Mouse (Mus musculus): ENCODE measurements around the gene Afap1l2. TPM values are rescaled to one million over a fixed set of nuclear protein-coding genes. Genes with fewer than 3 reads are reported as not detected.

The Afap1l2 gene
- 15.5 and 17.3 TPM in 2 replicates for polyA plus RNA-seq (2016; fragmentation: Nextera tagmentation; extraction: Ambion mirVana)

- 2% methylated on average over 68 of the region's 68 CpGs for WGBS
- peaks cover 15% of the 10 kb centered on the region for H3K4me1 ChIP-seq
- H3K9ac ChIP-seq = peak within 1 kb of the TSS; percentile 56
- H3K4me2 ChIP-seq (replicated peaks) = peak within 1 kb of the TSS; percentile 94
- peak within 1 kb of the TSS; percentile 50 for H3K4me3 ChIP-seq
- peaks cover 22% of the 10 kb centered on the region for H3K27me3 ChIP-seq (replicated peaks)
- H3K27ac ChIP-seq = no peak within 1 kb of the TSS
- ATAC-seq (ENCODE audit: low FRiP score, low read depth) = peak; percentile 56; the same call in 1 of the 2 replicates
- no peaks in the 10 kb centered on the region for H3K9me3 ChIP-seq
- H3K36me3 ChIP-seq = no peaks in the 10 kb centered on the region
Observed at GRCm38 (mm10) chr19:57007781-57008710, at the start of gene Afap1l2. Gene Afap1l2 (minus strand): TSS chr19:57008228.

- H3K4me2 ChIP-seq (replicated peaks) = no peak overlapping the region
- H3K36me3 ChIP-seq = peaks cover 6% of the 10 kb centered on the region
- H3K27me3 ChIP-seq (replicated peaks) = no peaks in the 10 kb centered on the region
- H3K9ac ChIP-seq = no peak overlapping the region
- WGBS = 97% methylated on average over 2 of the region's 2 CpGs
- H3K27ac ChIP-seq = no peak overlapping the region
- H3K4me3 ChIP-seq = no peak overlapping the region
- ATAC-seq (ENCODE audit: low FRiP score, low read depth) = no peak
- no peaks in the 10 kb centered on the region for H3K4me1 ChIP-seq
- 0 out of 2 replicates have a peak, but pooled peaks cover 4% of the 10 kb centered on the region for H3K9me3 ChIP-seq
Observed at GRCm38 (mm10) chr19:57057568-57057967, 49.5 kb upstream of the Afap1l2 start.

- H3K4me3 ChIP-seq = no peak overlapping the region
- H3K9ac ChIP-seq = no peak overlapping the region
- H3K27me3 ChIP-seq (replicated peaks) = no peaks in the 10 kb centered on the region
- WGBS = 92% methylated on average over 16 of the region's 16 CpGs
- peaks cover 6% of the 10 kb centered on the region for H3K36me3 ChIP-seq
- 0 out of 2 replicates have a peak, but pooled peaks cover 4% of the 10 kb centered on the region for H3K9me3 ChIP-seq
- no peak overlapping the region for H3K4me2 ChIP-seq (replicated peaks)
- H3K4me1 ChIP-seq = no peaks in the 10 kb centered on the region
- H3K27ac ChIP-seq = no peak overlapping the region
- no peak for ATAC-seq (ENCODE audit: low FRiP score, low read depth)
Observed at GRCm38 (mm10) chr19:57055215-57056120, 47.4 kb upstream of the Afap1l2 start.

- no peak overlapping the region for H3K27ac ChIP-seq
- H3K36me3 ChIP-seq = peaks cover 5% of the 10 kb centered on the region
- H3K4me3 ChIP-seq = no peak overlapping the region
- H3K9me3 ChIP-seq = 0 out of 2 replicates have a peak, but pooled peaks cover 4% of the 10 kb centered on the region
- no peaks in the 10 kb centered on the region for H3K4me1 ChIP-seq
- H3K27me3 ChIP-seq (replicated peaks) = no peaks in the 10 kb centered on the region
- ATAC-seq (ENCODE audit: low FRiP score, low read depth) = no peak
- H3K9ac ChIP-seq = no peak overlapping the region
- H3K4me2 ChIP-seq (replicated peaks) = no peak overlapping the region
- WGBS = 77% methylated on average over 8 of the region's 8 CpGs
Observed at GRCm38 (mm10) chr19:57052959-57053358, 44.9 kb upstream of the Afap1l2 start.

GRCm38 (mm10) chr19:57052016-57052415 is 44.0 kb upstream of the Afap1l2 start:
- Histone ChIP-seq H3K9me3 (no peaks in the 10 kb centered on the region), H3K4me2 (replicated peaks) (no peak overlapping the region), H3K36me3 (no peaks in the 10 kb centered on the region), H3K4me3 (no peak overlapping the region), H3K27ac (no peak overlapping the region), H3K27me3 (replicated peaks) (no peaks in the 10 kb centered on the region), H3K9ac (no peak overlapping the region), H3K4me1 (no peaks in the 10 kb centered on the region)
- WGBS = 92% methylated on average over 7 of the region's 7 CpGs
- no peak for ATAC-seq (ENCODE audit: low FRiP score, low read depth)

- no peak for ATAC-seq (ENCODE audit: low FRiP score, low read depth)
- H3K36me3 ChIP-seq = no peaks in the 10 kb centered on the region
- no peaks in the 10 kb centered on the region for H3K27me3 ChIP-seq (replicated peaks)
- no peaks in the 10 kb centered on the region for H3K9me3 ChIP-seq
- no peak overlapping the region for H3K4me3 ChIP-seq
- WGBS = 49% methylated on average over 16 of the region's 16 CpGs
- no peak overlapping the region for H3K27ac ChIP-seq
- H3K9ac ChIP-seq = no peak overlapping the region
- peak overlapping the region; percentile 23 for H3K4me2 ChIP-seq (replicated peaks)
- no peaks in the 10 kb centered on the region for H3K4me1 ChIP-seq
Observed at GRCm38 (mm10) chr19:57049592-57050090, 41.6 kb upstream of the Afap1l2 start.

- WGBS = 87% methylated on average over 9 of the region's 9 CpGs
- Histone ChIP-seq H3K4me1 (no peaks in the 10 kb centered on the region), H3K4me3 (no peak overlapping the region), H3K27me3 (replicated peaks) (no peaks in the 10 kb centered on the region), H3K9ac (no peak overlapping the region), H3K27ac (no peak overlapping the region), H3K9me3 (no peaks in the 10 kb centered on the region), H3K4me2 (replicated peaks) (no peak overlapping the region), H3K36me3 (no peaks in the 10 kb centered on the region)
- ATAC-seq (ENCODE audit: low FRiP score, low read depth) = no peak
Observed at GRCm38 (mm10) chr19:57047671-57048320, 39.8 kb upstream of the Afap1l2 start.

- ATAC-seq (ENCODE audit: low FRiP score, low read depth) = no peak
- Histone ChIP-seq H3K36me3 (no peaks in the 10 kb centered on the region), H3K9ac (no peak overlapping the region), H3K9me3 (no peaks in the 10 kb centered on the region), H3K4me3 (no peak overlapping the region), H3K27me3 (replicated peaks) (no peaks in the 10 kb centered on the region), H3K27ac (no peak overlapping the region), H3K4me1 (no peaks in the 10 kb centered on the region), H3K4me2 (replicated peaks) (no peak overlapping the region)
- 64% methylated on average over 6 of the region's 6 CpGs for WGBS
Observed at GRCm38 (mm10) chr19:57039258-57039657, 31.2 kb upstream of the Afap1l2 start.

- no peaks in the 10 kb centered on the region for H3K36me3 ChIP-seq
- H3K9ac ChIP-seq = no peak overlapping the region
- 89% methylated on average over 15 of the region's 15 CpGs for WGBS
- no peaks in the 10 kb centered on the region for H3K27me3 ChIP-seq (replicated peaks)
- no peak for ATAC-seq (ENCODE audit: low FRiP score, low read depth)
- H3K4me1 ChIP-seq = no peaks in the 10 kb centered on the region
- H3K4me2 ChIP-seq (replicated peaks) = no peak overlapping the region
- H3K4me3 ChIP-seq = no peak overlapping the region
- H3K9me3 ChIP-seq = no peaks in the 10 kb centered on the region
- H3K27ac ChIP-seq = no peak overlapping the region
Observed at GRCm38 (mm10) chr19:57036860-57037259, 28.8 kb upstream of the Afap1l2 start.

- H3K9ac ChIP-seq = no peak overlapping the region
Observed at GRCm38 (mm10) chr19:57031582-57031981, 23.6 kb upstream of the Afap1l2 start.

GRCm38 (mm10) chr19:57029461-57029860 is 21.4 kb upstream of the Afap1l2 start:
- peaks cover 6% of the 10 kb centered on the region; the same call in 1 of the 2 replicates for H3K9me3 ChIP-seq
- no peak overlapping the region for H3K27ac ChIP-seq
- no peak overlapping the region for H3K9ac ChIP-seq
- no peaks in the 10 kb centered on the region for H3K4me1 ChIP-seq
- no peak overlapping the region for H3K4me3 ChIP-seq
- H3K36me3 ChIP-seq = no peaks in the 10 kb centered on the region
- 93% methylated on average over 6 of the region's 6 CpGs for WGBS
- no peak overlapping the region for H3K4me2 ChIP-seq (replicated peaks)
- no peaks in the 10 kb centered on the region for H3K27me3 ChIP-seq (replicated peaks)
- no peak for ATAC-seq (ENCODE audit: low FRiP score, low read depth)

More at GRCm38 (mm10) chr19:57031582-57031981, 23.6 kb upstream of the Afap1l2 start:
- H3K4me1 ChIP-seq = no peaks in the 10 kb centered on the region
- H3K4me2 ChIP-seq (replicated peaks) = no peak overlapping the region
- 71% methylated on average over 4 of the region's 4 CpGs for WGBS
- no peaks in the 10 kb centered on the region for H3K27me3 ChIP-seq (replicated peaks)
- H3K27ac ChIP-seq = no peak overlapping the region
- H3K36me3 ChIP-seq = no peaks in the 10 kb centered on the region
- ATAC-seq (ENCODE audit: low FRiP score, low read depth) = no peak
- no peak overlapping the region for H3K4me3 ChIP-seq
- peaks cover 4% of the 10 kb centered on the region; the same call in 1 of the 2 replicates for H3K9me3 ChIP-seq

Data from neural tube, embryonic 12.5 days (tissue).